8 mouse cellular contexts compared by ENCODE assay signal in genomic region chr13:81691606-81692005, GRCm38 (mm10). TPM values are rescaled to one million over a fixed set of nuclear protein-coding genes. Genes with fewer than 3 reads are reported as not detected.
DNase-seq lines count a peak whose midpoint lies in the region; TF ChIP-seq lines count a peak whose summit lies in the region.

No protein-coding gene starts in this region.

- H3K36me3 ChIP-seq in MEL (ENCODE audit: control insufficient read depth in 1 of 2, insufficient read depth in 2 of 2, low read length in 2 of 2), result peaks cover 15 to 25% of the 10 kb centered on the region in 2 experiments

- no peaks in the 10 kb centered on the region for H3K79me2 ChIP-seq in MEL (ENCODE audit: control insufficient read depth, insufficient read depth, low read length, poor library complexity)

- peak; percentile 22 for DNase-seq in kidney, adult 9 months
- no peak for DNase-seq in kidney, adult 8-10 months
- DNase-seq in MEL (ENCODE audit: low read depth, low spot score), result peak; percentile 89
- peak; percentile 52 to 60 for DNase-seq in heart, adult 18-20 months
- DNase-seq in layer of hippocampus, adult 18-20 months (ENCODE audit: low spot score in 2 of 2), result peak; percentile 13 to 59
- no peak for DNase-seq in urinary bladder, adult 2 months (ENCODE audit: low spot score)
- no peak for DNase-seq in gastrocnemius, postnatal 36 days

- no peak for TF ChIP-seq POLR2A in MEL (IDR thresholded peaks at IDR 0.05; ENCODE audit: control insufficient read depth in 1 of 2, insufficient read depth in 1 of 2, low read depth in 1 of 2, low read length in 2 of 2, poor library complexity in 1 of 2)
- no peak for TF ChIP-seq POLR2A in olfactory bulb, adult 2 months (IDR thresholded peaks at IDR 0.05; ENCODE audit: insufficient read depth, low read depth, low read length)

- no peak for TF ChIP-seq RAD21 in MEL (IDR thresholded peaks at IDR 0.05; ENCODE audit: low read depth, low read length)

- H3K9me3 ChIP-seq in MEL (replicated peaks; ENCODE audit: insufficient read depth, low read length), result no peaks in the 10 kb centered on the region

- peak overlapping the region; percentile 39; the same call in 1 of the 2 replicates for H3K27ac ChIP-seq in MEL (ENCODE audit: control insufficient read depth, low read depth, low read length)
- peak overlapping the region; percentile 44; the same call in 1 of the 2 replicates for H3K27ac ChIP-seq in olfactory bulb, adult 2 months (ENCODE audit: insufficient read depth, low read depth, low read length)

- no peaks in the 10 kb centered on the region for H3K27me3 ChIP-seq in MEL (ENCODE audit: control insufficient read depth in 1 of 2, insufficient read depth in 2 of 2, low read length in 2 of 2)

- intact Hi-C loops in gastrocnemius, postnatal 36 days (cut with DNase I), result no loop called here

- TF ChIP-seq CTCF in MEL (IDR thresholded peaks at IDR 0.05 in 2 of 3, conservative IDR thresholded peaks at IDR 0.05 in 1 of 3; ENCODE audit: control insufficient read depth in 1 of 3, insufficient read depth in 1 of 3, low read depth in 2 of 3, low read length in 3 of 3, poor library complexity in 1 of 3, severe bottlenecking in 1 of 3), result no peak
- TF ChIP-seq CTCF in olfactory bulb, adult 2 months (IDR thresholded peaks at IDR 0.05; ENCODE audit: insufficient read depth, low read depth, low read length), result no peak

- no peak overlapping the region for H3K9ac ChIP-seq in MEL (ENCODE audit: control insufficient read depth, low read depth, low read length, poor library complexity, severe bottlenecking)

- peaks cover 12 to 21% of the 10 kb centered on the region in 2 experiments for H3K4me1 ChIP-seq in MEL (ENCODE audit: control insufficient read depth in 1 of 2, insufficient read depth in 2 of 2, low read length in 2 of 2)
- peaks cover 3% of the 10 kb centered on the region for H3K4me1 ChIP-seq in olfactory bulb, adult 2 months (ENCODE audit: control insufficient read depth, insufficient read depth, low read length)

- TF ChIP-seq EP300 in MEL (IDR thresholded peaks at IDR 0.05; ENCODE audit: low read depth in 1 of 2, low read length in 2 of 2), result peak; percentile 43 to 52

- WGBS in olfactory bulb, adult 2 months, result 39% methylated on average over 9 of the region's 9 CpGs

- no peak overlapping the region for H3K4me3 ChIP-seq in MEL (ENCODE audit: control insufficient read depth in 1 of 2, insufficient read depth in 1 of 2, low read depth in 2 of 2, low read length in 2 of 2)
- no peak overlapping the region for H3K4me3 ChIP-seq in olfactory bulb, adult 2 months (ENCODE audit: insufficient read depth, low read depth, low read length)

TF ChIP-seq in MEL, 35 proteins besides CTCF, POLR2A, EP300 and RAD21:
- TF ChIP-seq NRF1 (IDR thresholded peaks at IDR 0.05; ENCODE audit: insufficient read depth, low read depth, low read length, poor library complexity, severe bottlenecking) (peak; percentile 23; the same call in 1 of the 2 replicates), MAZ (IDR thresholded peaks at IDR 0.05; ENCODE audit: low read depth, low read length) (no peak), TAL1 (IDR thresholded peaks at IDR 0.05; ENCODE audit: low read length) (no peak), GABPA (IDR thresholded peaks at IDR 0.05; ENCODE audit: low read depth, low read length) (peak; percentile 76; the same call in 1 of the 2 replicates), SMC3 (IDR thresholded peaks at IDR 0.05; ENCODE audit: low read depth, low read length) (peak; percentile 17; the same call in 1 of the 2 replicates), ELF1 (IDR thresholded peaks at IDR 0.05; ENCODE audit: low read depth, low read length) (no peak), SIN3A (IDR thresholded peaks at IDR 0.05; ENCODE audit: low read length) (peak; percentile 69; the same call in 1 of the 2 replicates), MAFK (IDR thresholded peaks at IDR 0.05; ENCODE audit: borderline replicate concordance, low read depth, low read length) (peak; percentile 96), RCOR1 (IDR thresholded peaks at IDR 0.05; ENCODE audit: low read depth, low read length) (0 out of 2 replicates have a peak, but pooled peaks have one; percentile 39), MXI1 (IDR thresholded peaks at IDR 0.05; ENCODE audit: low read depth, low read length) (peak; percentile 72; the same call in 1 of the 2 replicates), MYC (IDR thresholded peaks at IDR 0.05; ENCODE audit: low read depth, low read length) (peak; percentile 57; the same call in 1 of the 2 replicates), ETS1 (IDR thresholded peaks at IDR 0.05; ENCODE audit: low read depth, low read length) (peak; percentile 84), POLR2AphosphoS5 (IDR thresholded peaks at IDR 0.05; ENCODE audit: borderline replicate concordance, low read depth, low read length) (no peak), ZNF384 (IDR thresholded peaks at IDR 0.05; ENCODE audit: low read depth, low read length) (no peak), BHLHE40 (IDR thresholded peaks at IDR 0.05; ENCODE audit: borderline replicate concordance, low read depth, low read length) (0 out of 2 replicates have a peak, but pooled peaks have one; percentile 26)

RNA-seq across cellular contexts. Expression of gene Polr3g, which starts 19.2 kb away (rescaled TPM):
- total RNA-seq in MEL (2012; rRNA removed), result 26.2 and 26.4 TPM in 2 replicates
- polyA plus RNA-seq in MEL (2012; ENCODE audit: insufficient read depth in 1 of 2, insufficient read length in 2 of 2, low read depth in 1 of 2, low replicate concordance in 2 of 2, missing spikeins in 1 of 2), result 10 to 100 TPM; 36.8 to 79.4 TPM
- 1 to 10 TPM; 3.0 to 4.8 TPM for total RNA-seq in heart, adult 18-20 months (2021)
- 1 to 10 TPM; 4.0 to 5.0 TPM for total RNA-seq in layer of hippocampus, adult 18-20 months (2021)
- not detected in 2 replicates for polyA plus RNA-seq in olfactory bulb, adult 2 months (2012; ENCODE audit: insufficient read depth, insufficient read length, low replicate concordance, missing spikeins)
- polyA plus RNA-seq in urinary bladder, adult 2 months (2012; rRNA removed), result 8.4 and 8.8 TPM in 2 replicates
- 1 to 10 TPM; 1.1 to 1.3 TPM for total RNA-seq in gastrocnemius, postnatal 36 days (2021)

RNA-seq across cellular contexts. Expression of gene Mblac2, which starts 19.5 kb away (rescaled TPM):
- total RNA-seq in MEL (2012; rRNA removed), result 0.58 and 0.78 TPM in 2 replicates
- polyA plus RNA-seq in MEL (2012; ENCODE audit: insufficient read depth in 1 of 2, insufficient read length in 2 of 2, low read depth in 1 of 2, low replicate concordance in 2 of 2, missing spikeins in 1 of 2), result 1 to 10 TPM in 1 of 2 experiments, not detected in 1; 1.2 TPM
- 1 to 10 TPM; 4.8 to 6.5 TPM for total RNA-seq in heart, adult 18-20 months (2021)
- 10 to 100 TPM; 17.7 to 21.9 TPM for total RNA-seq in layer of hippocampus, adult 18-20 months (2021)
- polyA plus RNA-seq in olfactory bulb, adult 2 months (2012; ENCODE audit: insufficient read depth, insufficient read length, low replicate concordance, missing spikeins), result not detected in 2 replicates
- polyA plus RNA-seq in urinary bladder, adult 2 months (2012; rRNA removed), result 5.3 TPM in 2 replicates
- total RNA-seq in gastrocnemius, postnatal 36 days (2021), result 1 to 10 TPM in 1 of 2 experiments, under 1 TPM in 1; 0.94 to 1.1 TPM

RNA-seq across cellular contexts. Expression of gene Lysmd3, which starts 34.1 kb away (rescaled TPM):
- 12.2 and 12.5 TPM in 2 replicates for total RNA-seq in MEL (2012; rRNA removed)
- 1 to 10 TPM in 1 of 2 experiments, not detected in 1; 7.1 TPM for polyA plus RNA-seq in MEL (2012; ENCODE audit: insufficient read depth in 1 of 2, insufficient read length in 2 of 2, low read depth in 1 of 2, low replicate concordance in 2 of 2, missing spikeins in 1 of 2)
- 10 to 100 TPM; 14.4 to 15.9 TPM for total RNA-seq in heart, adult 18-20 months (2021)
- total RNA-seq in layer of hippocampus, adult 18-20 months (2021), result 10 to 100 TPM in 1 of 2 experiments, 1 to 10 TPM in 1; 7.5 to 11.6 TPM
- not detected in 2 replicates for polyA plus RNA-seq in olfactory bulb, adult 2 months (2012; ENCODE audit: insufficient read depth, insufficient read length, low replicate concordance, missing spikeins)
- polyA plus RNA-seq in urinary bladder, adult 2 months (2012; rRNA removed), result 12.8 and 13.6 TPM in 2 replicates
- total RNA-seq in gastrocnemius, postnatal 36 days (2021), result 1 to 10 TPM; 4.1 to 6.2 TPM

RNA-seq across cellular contexts. Expression of gene Adgrv1, which starts 58.7 kb away (rescaled TPM):
- 5.6 and 5.8 TPM in 2 replicates for total RNA-seq in MEL (2012; rRNA removed)
- 1 to 10 TPM in 1 of 2 experiments, not detected in 1; 5.8 TPM for polyA plus RNA-seq in MEL (2012; ENCODE audit: insufficient read depth in 1 of 2, insufficient read length in 2 of 2, low read depth in 1 of 2, low replicate concordance in 2 of 2, missing spikeins in 1 of 2)
- total RNA-seq in heart, adult 18-20 months (2021), result under 1 TPM; 0.08 to 0.15 TPM
- 1 to 10 TPM; 1.3 to 1.5 TPM for total RNA-seq in layer of hippocampus, adult 18-20 months (2021)
- not detected in 2 replicates for polyA plus RNA-seq in olfactory bulb, adult 2 months (2012; ENCODE audit: insufficient read depth, insufficient read length, low replicate concordance, missing spikeins)
- polyA plus RNA-seq in urinary bladder, adult 2 months (2012; rRNA removed), result 0.09 and 0.23 TPM in 2 replicates
- total RNA-seq in gastrocnemius, postnatal 36 days (2021), result not detected

Comparison
In these comparisons a context has a peak if more than half of its experiments do, and no peak if none do; other contexts are left out.
1. DNase-seq: peak in kidney, adult 9 months (single experiment), MEL (single experiment), heart, adult 18-20 months (2 of 2) and layer of hippocampus, adult 18-20 months (2 of 2); none in kidney, adult 8-10 months (0 of 2), urinary bladder, adult 2 months (single experiment) and gastrocnemius, postnatal 36 days (0 of 2).